Mouse (Mus musculus) MEL (cell line): ENCODE results near the gene Vdr. TPM values are rescaled to one million over a fixed set of nuclear protein-coding genes. Genes with fewer than 3 reads are reported as not detected.

Experiments
- DNase-seq: peaks from one replicate; pipeline ENCODE4 v3.0.0; 2011; ENCODE audit warnings: low read depth, low spot score
- H3K27ac ChIP-seq: 2 replicates; pipeline ENCODE4 v1.5.1; 2012; ENCODE audit warnings: low read depth, mild to moderate bottlenecking, control low read depth, low read length, moderate library complexity; ENCODE audit not compliant: control insufficient read depth
- H3K27me3 ChIP-seq, 2 experiments: fragments of 150-350 bp in 1 of 2; sonication (generic) in 1 of 2; 2 replicates each; pipeline ENCODE4 v1.6.1; 2012; ENCODE audit warnings: low read length in 2 of 2, mild to moderate bottlenecking in 2 of 2, improper control_type of control experiment in 1 of 2, moderate library complexity in 1 of 2; ENCODE audit not compliant: insufficient read depth in 2 of 2, control insufficient read depth in 1 of 2
- H3K36me3 ChIP-seq, 2 experiments: 2 replicates each; pipeline ENCODE4 v1.6.1; 2012 to 2014; ENCODE audit warnings: low read length in 2 of 2, improper control_type of control experiment in 1 of 2, inconsistent platforms in 1 of 2, mild to moderate bottlenecking in 1 of 2; ENCODE audit not compliant: insufficient read depth in 2 of 2, control insufficient read depth in 1 of 2
- H3K4me1 ChIP-seq, 2 experiments: fragments of 150-350 bp in 1 of 2; sonication (generic) in 1 of 2; 2 replicates each; pipeline ENCODE4 v1.6.1; 2012; ENCODE audit warnings: low read length in 2 of 2, improper control_type of control experiment in 1 of 2, mild to moderate bottlenecking in 1 of 2; ENCODE audit not compliant: insufficient read depth in 2 of 2, control insufficient read depth in 1 of 2
- H3K4me3 ChIP-seq, 2 experiments: fragments of 150-350 bp in 1 of 2; sonication (generic) in 1 of 2; 2 replicates each; pipeline ENCODE4 v1.5.1; 2012; ENCODE audit warnings: low read depth in 2 of 2, low read length in 2 of 2, mild to moderate bottlenecking in 2 of 2, moderate library complexity in 2 of 2, control low read depth in 1 of 2, improper control_type of control experiment in 1 of 2; ENCODE audit not compliant: control insufficient read depth in 1 of 2, insufficient read depth in 1 of 2
- H3K79me2 ChIP-seq: 2 replicates; pipeline ENCODE4 v1.6.1; 2012; ENCODE audit warnings: mild to moderate bottlenecking, low read length, moderate library complexity; ENCODE audit not compliant: control insufficient read depth, poor library complexity, insufficient read depth
- H3K9ac ChIP-seq: 2 replicates; pipeline ENCODE4 v1.6.1; 2012; ENCODE audit warnings: low read depth, mild to moderate bottlenecking, control low read depth, low read length, moderate library complexity; ENCODE audit not compliant: control insufficient read depth, poor library complexity, severe bottlenecking
- H3K9me3 ChIP-seq: fragments of 150-350 bp; sonication (generic); replicated peaks from 2 replicates; pipeline ENCODE4 v1.6.1; 2012; ENCODE audit warnings: mild to moderate bottlenecking, low read length, improper control_type of control experiment, moderate library complexity; ENCODE audit not compliant: insufficient read depth
- CHD2 ChIP-seq: IDR thresholded peaks from 2 replicates; pipeline ENCODE4 v1.6.1; 2011; ENCODE audit warnings: low read length, improper control_type of control experiment
- CTCF ChIP-seq, 3 experiments: IDR thresholded peaks in 2 of 3; conservative IDR thresholded peaks in 1 of 3; 2 replicates each; pipeline ENCODE4 v1.5.1; 2011 to 2012; ENCODE audit warnings: low read length in 3 of 3, low read depth in 2 of 3, mild to moderate bottlenecking in 2 of 3, improper control_type of control experiment in 1 of 3, inconsistent platforms in 1 of 3, mixed read lengths in 1 of 3, moderate library complexity in 1 of 3; ENCODE audit not compliant: control insufficient read depth in 1 of 3, insufficient read depth in 1 of 3, poor library complexity in 1 of 3, severe bottlenecking in 1 of 3
- GABPA ChIP-seq: IDR thresholded peaks from 2 replicates; pipeline ENCODE4 v1.6.1; 2012; ENCODE audit warnings: low read depth, mild to moderate bottlenecking, inconsistent platforms, low read length, improper control_type of control experiment, moderate library complexity
- GATA1 ChIP-seq: IDR thresholded peaks from 2 replicates; pipeline ENCODE4 v1.6.1; 2011; ENCODE audit warnings: low read depth, low read length, improper control_type of control experiment
- HCFC1 ChIP-seq: IDR thresholded peaks from 2 replicates; pipeline ENCODE4 v1.6.1; 2012; ENCODE audit warnings: low read depth, mild to moderate bottlenecking, inconsistent platforms, low read length, improper control_type of control experiment, moderate library complexity
- JUND ChIP-seq: IDR thresholded peaks from 2 replicates; pipeline ENCODE4 v1.6.1; 2011; ENCODE audit warnings: low read depth, mild to moderate bottlenecking, improper control_type of control experiment, low read length
- MAZ ChIP-seq: IDR thresholded peaks from 2 replicates; pipeline ENCODE4 v1.6.1; 2012; ENCODE audit warnings: low read depth, mild to moderate bottlenecking, inconsistent platforms, low read length, improper control_type of control experiment
- NELFE ChIP-seq: IDR thresholded peaks from 2 replicates; pipeline ENCODE4 v1.6.1; 2011; ENCODE audit warnings: low read depth, low read length, improper control_type of control experiment
- NRF1 ChIP-seq: IDR thresholded peaks from 2 replicates; pipeline ENCODE4 v1.6.1; 2014; ENCODE audit warnings: low read depth, mild to moderate bottlenecking, inconsistent platforms, low read length, improper control_type of control experiment, moderate library complexity; ENCODE audit not compliant: poor library complexity, insufficient read depth, severe bottlenecking
- POLR2A ChIP-seq, 2 experiments: IDR thresholded peaks; 2 replicates each; pipeline ENCODE4 v1.6.1; 2011 to 2012; ENCODE audit warnings: low read length in 2 of 2, mild to moderate bottlenecking in 2 of 2, control low read depth in 1 of 2, improper control_type of control experiment in 1 of 2, low read depth in 1 of 2, moderate library complexity in 1 of 2; ENCODE audit not compliant: control insufficient read depth in 1 of 2, insufficient read depth in 1 of 2, poor library complexity in 1 of 2
- RAD21 ChIP-seq: IDR thresholded peaks from 2 replicates; pipeline ENCODE4 v1.6.1; 2011; ENCODE audit warnings: mild to moderate bottlenecking, low read depth, low read length, improper control_type of control experiment
- RCOR1 ChIP-seq: IDR thresholded peaks from 2 replicates; pipeline ENCODE4 v1.6.1; 2012; ENCODE audit warnings: low read depth, mild to moderate bottlenecking, inconsistent platforms, low read length, improper control_type of control experiment
- SIN3A ChIP-seq: IDR thresholded peaks from 2 replicates; pipeline ENCODE4 v1.6.1; 2012; ENCODE audit warnings: low read length, improper control_type of control experiment, inconsistent platforms
- SMC3 ChIP-seq: IDR thresholded peaks from 2 replicates; pipeline ENCODE4 v1.6.1; 2011; ENCODE audit warnings: low read depth, low read length, improper control_type of control experiment
- TBP ChIP-seq: IDR thresholded peaks from 2 replicates; pipeline ENCODE4 v1.8.0; 2011; ENCODE audit warnings: low read depth, low read length, improper control_type of control experiment
- USF1 ChIP-seq: IDR thresholded peaks from 2 replicates; pipeline ENCODE4 v1.6.1; 2014; ENCODE audit warnings: low read depth, mild to moderate bottlenecking, inconsistent platforms, low read length, improper control_type of control experiment, moderate library complexity
- USF2 ChIP-seq, 2 experiments: IDR thresholded peaks; 2 replicates each; pipeline ENCODE4 v1.6.1; 2011 to 2012; ENCODE audit warnings: improper control_type of control experiment in 2 of 2, low read length in 2 of 2, borderline replicate concordance in 1 of 2, inconsistent platforms in 1 of 2, low read depth in 1 of 2, mild to moderate bottlenecking in 1 of 2; ENCODE audit not compliant: insufficient read depth in 1 of 2
- ZC3H11A ChIP-seq: IDR thresholded peaks from 2 replicates; pipeline ENCODE4 v1.6.1; 2012; ENCODE audit warnings: low read depth, mild to moderate bottlenecking, inconsistent platforms, low read length, improper control_type of control experiment
- ZMIZ1 ChIP-seq: IDR thresholded peaks from 2 replicates; pipeline ENCODE4 v1.6.1; 2012; ENCODE audit warnings: low read depth, mild to moderate bottlenecking, inconsistent platforms, low read length, improper control_type of control experiment, moderate library complexity
- polyA plus RNA-seq, 2 experiments: library from polyadenylated mRNA; stranded (reverse) in 1 of 2; unstranded in 1 of 2; fragments of >175 nt in 1 of 2; fragments of >200 nt in 1 of 2; gene quantifications; 2 replicates each; pipeline versions ENCODE4 v1.2.1 to v1.2.4; 2012; ENCODE audit warnings: low replicate concordance in 2 of 2, low read depth in 1 of 2; ENCODE audit not compliant: insufficient read length in 2 of 2, insufficient read depth in 1 of 2, missing spikeins in 1 of 2
- total RNA-seq: library from RNA; depleted of rRNA; stranded (reverse); fragments of 300-350 nt; gene quantifications from 2 replicates; pipeline ENCODE4 v1.2.3, GENCODE M21; 2012

Gene Vdr
- total and polyA plus RNA-seq, 3 experiments = 0.54 to 1.9 TPM; not detected in 1

DNA sequence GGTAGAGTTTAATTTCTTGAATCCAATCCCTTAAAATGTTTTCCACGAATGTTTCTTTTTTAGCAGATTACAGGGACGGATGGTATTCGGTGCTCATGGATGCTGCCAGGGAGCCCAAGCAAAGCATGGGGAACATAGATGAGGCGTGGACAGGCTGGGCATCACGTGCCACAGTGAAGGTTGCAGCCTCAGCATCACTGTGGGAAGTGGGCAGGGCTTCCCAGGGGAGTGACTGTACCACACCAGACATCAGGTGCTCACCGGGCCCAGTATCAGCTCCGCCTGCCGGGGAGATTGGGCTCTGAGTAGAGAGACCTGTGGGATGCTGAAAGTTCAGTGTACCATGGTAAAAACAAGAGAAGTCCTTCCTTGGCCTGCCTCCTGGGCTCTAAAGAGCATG, 44.2 kb upstream of the Vdr start:
- Histone ChIP-seq H3K9ac (no peak overlapping the region), H3K4me3 (no peak overlapping the region), H3K4me1 (no peaks in the 10 kb centered on the region; a peak in 1 of 4 replicates), H3K27me3 (no peaks in the 10 kb centered on the region), H3K79me2 (no peaks in the 10 kb centered on the region), H3K9me3 (no peaks in the 10 kb centered on the region), H3K36me3 (no peaks in the 10 kb centered on the region), H3K27ac (no peak overlapping the region)
- no peak for DNase-seq
- TF ChIP-seq USF1 (0 out of 2 replicates have a peak, but pooled peaks have one; percentile 7), HCFC1 (no peak)

DNA sequence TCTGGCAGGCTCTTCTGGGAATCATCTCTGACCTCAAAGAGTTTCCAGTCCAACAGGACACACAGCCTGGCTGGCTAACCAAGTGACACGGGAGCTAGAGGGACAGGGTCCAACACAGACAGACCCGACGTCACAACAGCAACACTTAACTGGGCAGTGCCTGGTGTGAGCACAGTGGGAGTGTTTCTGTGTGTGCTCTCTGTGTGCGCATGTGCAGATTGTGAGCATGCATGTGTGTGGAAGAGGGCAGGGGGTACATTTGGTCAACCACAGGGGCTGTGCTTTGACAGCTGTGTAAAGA, 42.4 kb upstream of the Vdr start:
- Histone ChIP-seq H3K27ac (no peak overlapping the region), H3K4me1 (no peaks in the 10 kb centered on the region; a peak in 1 of 4 replicates), H3K36me3 (no peaks in the 10 kb centered on the region), H3K9ac (no peak overlapping the region), H3K4me3 (peak overlapping the region; percentile 25 to 44; a peak in 3 of 4 replicates), H3K9me3 (no peaks in the 10 kb centered on the region), H3K79me2 (no peaks in the 10 kb centered on the region), H3K27me3 (no peaks in the 10 kb centered on the region)
- DNase-seq = no peak
- TF ChIP-seq GABPA (no peak), ZMIZ1 (peak; percentile 83; the same call in 1 of the 2 replicates), NELFE (peak; percentile 30; the same call in 1 of the 2 replicates), POLR2A (IDR thresholded peaks at IDR 0.05; ENCODE audit: control insufficient read depth in 1 of 2, insufficient read depth in 1 of 2, low read depth in 1 of 2, low read length in 2 of 2, poor library complexity in 1 of 2) (peak in 1 of 2 experiments; percentile 52; a peak in 1 of 4 replicates), NRF1 (peak; percentile 39; the same call in 1 of the 2 replicates), GATA1 (no peak), HCFC1 (0 out of 2 replicates have a peak, but pooled peaks have one; percentile 40)

DNA sequence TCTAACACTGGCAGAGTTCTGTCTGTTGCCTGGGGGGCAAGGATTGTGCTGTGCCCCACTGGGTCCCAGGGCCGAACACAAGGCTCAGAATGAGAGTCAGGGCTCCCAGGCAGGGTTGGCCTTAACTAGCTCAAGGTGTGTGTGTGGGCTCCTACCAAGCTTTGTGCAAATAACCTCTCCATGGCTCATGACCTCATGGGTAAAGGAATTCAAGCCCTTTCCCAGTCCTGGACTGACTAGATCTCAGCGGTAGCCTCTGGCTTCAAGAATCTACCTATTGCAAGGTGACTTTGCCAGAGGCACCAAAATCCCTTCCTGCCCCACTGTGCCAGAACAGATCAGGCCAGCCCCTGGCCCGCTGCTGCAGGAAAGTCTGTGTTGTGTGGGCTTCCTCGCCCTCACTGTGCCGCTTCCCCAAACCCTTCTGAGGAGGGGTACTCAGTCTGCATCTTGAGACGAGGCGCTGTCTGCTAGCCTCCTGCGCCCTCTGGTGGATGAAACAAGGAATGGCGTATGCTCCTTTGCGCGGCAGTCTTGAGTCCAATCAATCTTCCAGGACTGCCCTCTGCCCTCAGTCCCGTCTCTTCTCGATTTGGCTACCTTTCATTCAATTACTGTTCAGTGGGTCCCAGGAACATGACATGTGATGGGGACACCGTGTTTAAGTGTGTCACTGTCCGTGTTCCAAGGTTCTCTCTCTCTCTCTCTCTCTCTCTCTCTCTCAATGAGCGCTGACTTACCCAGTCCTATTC, 41.9 kb upstream of the Vdr start:
- DNase-seq = peak; percentile 89
- H3K4me1 ChIP-seq = no peaks in the 10 kb centered on the region; a peak in 1 of 4 replicates
- no peak overlapping the region for H3K27ac ChIP-seq
- no peaks in the 10 kb centered on the region for H3K9me3 ChIP-seq
- no peaks in the 10 kb centered on the region for H3K79me2 ChIP-seq
- H3K9ac ChIP-seq = no peak overlapping the region
- H3K36me3 ChIP-seq = no peaks in the 10 kb centered on the region
- peak overlapping the region; percentile 25 to 44; a peak in 3 of 4 replicates for H3K4me3 ChIP-seq
- H3K27me3 ChIP-seq = no peaks in the 10 kb centered on the region
- TF ChIP-seq NRF1 = 0 out of 2 replicates have a peak, but pooled peaks have one; percentile 12
- TF ChIP-seq POLR2A (IDR thresholded peaks at IDR 0.05; ENCODE audit: control insufficient read depth in 1 of 2, insufficient read depth in 1 of 2, low read depth in 1 of 2, low read length in 2 of 2, poor library complexity in 1 of 2) = no peak
- no peak for TF ChIP-seq USF1
- TF ChIP-seq RCOR1 = 0 out of 2 replicates have a peak, but pooled peaks have one; percentile 3
- TF ChIP-seq GATA1 = no peak
- peak; percentile 96 for TF ChIP-seq ZC3H11A
- peak; percentile 99 for TF ChIP-seq RAD21
- TF ChIP-seq JUND = peak; percentile 92
- TF ChIP-seq USF2 (IDR thresholded peaks at IDR 0.05; ENCODE audit: borderline replicate concordance in 1 of 2, insufficient read depth in 1 of 2, low read depth in 1 of 2, low read length in 2 of 2) = no peak
- no peak for TF ChIP-seq CHD2
- peak; percentile 72 for TF ChIP-seq MAZ
- peak; percentile 98 for TF ChIP-seq SMC3
- TF ChIP-seq SIN3A = 0 out of 2 replicates have a peak, but pooled peaks have one; percentile 28
- TF ChIP-seq TBP = peak; percentile 39; the same call in 1 of the 2 replicates
- TF ChIP-seq CTCF (IDR thresholded peaks at IDR 0.05 in 2 of 3, conservative IDR thresholded peaks at IDR 0.05 in 1 of 3; ENCODE audit: control insufficient read depth in 1 of 3, insufficient read depth in 1 of 3, low read depth in 2 of 3, low read length in 3 of 3, poor library complexity in 1 of 3, severe bottlenecking in 1 of 3) = peak; percentile 99
- TF ChIP-seq, all 39 proteins: peak for 10
